Mouse (Mus musculus) heart, embryonic 12.5 days (tissue): ENCODE data around the gene Runx1. TPM values are rescaled to one million over a fixed set of nuclear protein-coding genes. Genes with fewer than 3 reads are reported as not detected.

Experiments
- ATAC-seq: fragments of 200-750 bp; cut with Nextera tagmentation; 2 replicates; pipeline ENCODE4 v1.8.0; 2017; ENCODE audit warnings: moderate TSS enrichment, moderate library complexity; ENCODE audit not compliant: insufficient number of reproducible peaks, low FRiP score
- H3K27ac ChIP-seq: fragments of 300-500 bp; sonication (generic); 2 replicates; pipeline ENCODE4 v1.5.1; 2016; ENCODE audit warnings: mild to moderate bottlenecking, moderate library complexity; ENCODE audit not compliant: poor library complexity, severe bottlenecking
- H3K27me3 ChIP-seq: fragments of 300-500 bp; sonication (generic); replicated peaks from 2 replicates; pipeline ENCODE4 v1.6.1; 2016; ENCODE audit warnings: mild to moderate bottlenecking, moderate library complexity
- H3K36me3 ChIP-seq: fragments of 300-500 bp; sonication (generic); 2 replicates; pipeline ENCODE4 v1.6.1; 2016; ENCODE audit warnings: mild to moderate bottlenecking, moderate library complexity
- H3K4me1 ChIP-seq: fragments of 300-500 bp; sonication (generic); replicated peaks from 2 replicates; pipeline ENCODE4 v1.6.1; 2016; ENCODE audit warnings: mild to moderate bottlenecking
- H3K4me2 ChIP-seq: fragments of 300-500 bp; sonication (generic); 2 replicates; pipeline ENCODE4 v1.6.1; 2016; ENCODE audit warnings: mild to moderate bottlenecking, moderate library complexity
- H3K4me3 ChIP-seq: fragments of 300-500 bp; sonication (generic); 2 replicates; pipeline ENCODE4 v1.5.1; 2016; ENCODE audit warnings: mild to moderate bottlenecking
- H3K9ac ChIP-seq: fragments of 300-500 bp; sonication (generic); 2 replicates; pipeline ENCODE4 v1.6.1; 2016; ENCODE audit warnings: mild to moderate bottlenecking, moderate library complexity
- H3K9me3 ChIP-seq: fragments of 300-500 bp; sonication (generic); replicated peaks from 2 replicates; pipeline ENCODE4 v1.6.1; 2016; ENCODE audit warnings: mild to moderate bottlenecking, moderate library complexity
- whole genome bisulfite sequencing: fragments of 180-500 bp; shearing (Covaris S2); methylation state at CpG from one replicate; pipeline ENCODE4 v1.1.7; 2016; 5-methylcytosine and 5-hydroxymethylcytosine counted together
- polyA plus RNA-seq: library from polyadenylated mRNA; unstranded; fragments of >200 nt; fragmentation: Nextera tagmentation; extraction: Ambion mirVana; gene quantifications from 2 replicates; pipeline ENCODE4 v1.2.1, GENCODE M21; 2016

Runx1 gene
- polyA plus RNA-seq, 1 experiment from 2014 or later, result 1.5 TPM

DNA sequence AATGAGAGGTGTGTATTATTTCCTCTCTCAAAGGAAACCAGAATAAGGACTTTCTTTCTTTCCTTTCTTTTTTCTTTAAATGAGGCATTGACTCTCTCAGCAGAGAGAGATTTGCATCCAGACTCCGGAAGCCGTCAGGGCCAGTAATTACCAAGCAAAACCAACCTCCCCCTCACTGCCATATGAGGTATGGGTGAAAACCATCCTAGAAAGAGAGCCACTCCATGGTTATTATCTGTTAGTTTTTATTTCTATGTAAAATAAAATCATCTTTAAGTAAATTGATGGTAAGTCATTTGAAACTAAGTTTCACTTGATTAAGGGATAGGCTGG is 10.8 kb downstream of the Runx1 start:
- no peak overlapping the region for H3K27ac ChIP-seq
- H3K4me1 ChIP-seq, result peaks cover 6% of the 10 kb centered on the region; the same call in 1 of the 2 replicates
- no peak overlapping the region for H3K4me2 ChIP-seq
- no peak overlapping the region for H3K4me3 ChIP-seq
- ATAC-seq, result no peak
- H3K9me3 ChIP-seq, result no peaks in the 10 kb centered on the region
- WGBS, result 83% methylated on average over 2 of the region's 2 CpGs
- H3K36me3 ChIP-seq, result no peaks in the 10 kb centered on the region
- H3K27me3 ChIP-seq, result peaks cover 64% of the 10 kb centered on the region
- no peak overlapping the region for H3K9ac ChIP-seq

DNA sequence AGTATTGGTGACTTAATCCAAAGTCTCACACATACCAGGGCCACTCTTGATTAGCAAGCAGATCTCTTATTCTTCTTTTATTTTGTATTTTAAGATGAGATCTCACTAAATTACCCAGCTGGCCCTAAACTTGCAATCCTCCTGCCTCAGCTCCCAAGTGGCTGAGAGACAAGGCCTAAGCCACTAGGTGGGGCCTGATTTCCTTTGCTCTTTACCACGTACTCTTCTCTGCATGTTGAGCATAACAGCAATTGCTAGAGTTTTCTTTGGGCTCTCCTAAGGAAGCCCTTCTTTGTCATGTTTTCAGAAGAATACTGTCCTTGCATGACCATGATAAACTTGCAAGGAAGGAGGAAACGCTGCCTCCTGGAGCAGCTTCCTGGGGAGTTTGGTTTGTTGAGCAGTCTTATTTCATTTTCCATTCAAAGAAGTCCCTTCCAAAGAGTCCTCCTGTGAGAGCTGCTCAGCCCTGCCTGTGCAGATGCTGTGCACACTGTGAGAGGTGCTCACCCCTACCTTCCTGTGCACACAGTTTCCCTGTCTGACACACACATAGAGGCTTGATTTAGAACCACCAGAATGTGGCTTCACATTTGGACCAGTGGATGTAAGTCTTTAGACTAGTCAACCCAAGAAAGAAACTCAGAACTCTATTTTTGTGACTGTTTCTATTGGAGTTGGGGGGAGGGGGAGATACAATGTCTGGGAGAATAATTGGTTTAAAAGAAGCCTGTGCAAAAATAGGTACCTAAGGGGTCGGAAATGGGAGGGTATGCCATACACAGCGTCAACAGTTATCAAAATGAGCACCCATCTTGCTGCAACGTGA is 11.4 kb downstream of the Runx1 start:
- no peak overlapping the region for H3K4me3 ChIP-seq
- ATAC-seq, result no peak
- H3K4me2 ChIP-seq, result no peak overlapping the region
- peaks cover 58% of the 10 kb centered on the region for H3K27me3 ChIP-seq
- no peaks in the 10 kb centered on the region for H3K9me3 ChIP-seq
- no peaks in the 10 kb centered on the region for H3K36me3 ChIP-seq
- H3K4me1 ChIP-seq, result peaks cover 8% of the 10 kb centered on the region
- no peak overlapping the region for H3K9ac ChIP-seq
- H3K27ac ChIP-seq, result no peak overlapping the region
- WGBS, result 65% methylated on average over 5 of the region's 5 CpGs

DNA sequence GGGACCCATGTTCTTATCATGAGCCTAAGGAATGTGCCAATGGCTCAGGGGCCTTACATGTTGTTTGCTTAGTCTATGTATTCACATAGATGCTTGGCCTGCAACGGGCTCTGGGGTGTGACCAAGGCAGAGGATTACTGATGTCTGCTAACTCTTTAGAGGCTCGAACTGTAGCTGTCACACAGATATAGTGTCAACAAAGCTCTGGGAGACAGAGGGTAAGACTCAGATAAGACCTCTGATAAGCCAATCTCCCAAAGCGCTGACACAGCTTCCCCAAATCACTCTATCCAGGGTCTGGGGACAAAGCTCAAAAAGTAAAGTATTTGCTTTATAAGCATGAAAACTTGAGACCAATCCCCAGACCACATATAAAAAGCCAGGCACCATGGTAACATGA is 13.5 kb downstream of the Runx1 start:
- H3K27me3 ChIP-seq, result peaks cover 39% of the 10 kb centered on the region
- no peak for ATAC-seq

DNA sequence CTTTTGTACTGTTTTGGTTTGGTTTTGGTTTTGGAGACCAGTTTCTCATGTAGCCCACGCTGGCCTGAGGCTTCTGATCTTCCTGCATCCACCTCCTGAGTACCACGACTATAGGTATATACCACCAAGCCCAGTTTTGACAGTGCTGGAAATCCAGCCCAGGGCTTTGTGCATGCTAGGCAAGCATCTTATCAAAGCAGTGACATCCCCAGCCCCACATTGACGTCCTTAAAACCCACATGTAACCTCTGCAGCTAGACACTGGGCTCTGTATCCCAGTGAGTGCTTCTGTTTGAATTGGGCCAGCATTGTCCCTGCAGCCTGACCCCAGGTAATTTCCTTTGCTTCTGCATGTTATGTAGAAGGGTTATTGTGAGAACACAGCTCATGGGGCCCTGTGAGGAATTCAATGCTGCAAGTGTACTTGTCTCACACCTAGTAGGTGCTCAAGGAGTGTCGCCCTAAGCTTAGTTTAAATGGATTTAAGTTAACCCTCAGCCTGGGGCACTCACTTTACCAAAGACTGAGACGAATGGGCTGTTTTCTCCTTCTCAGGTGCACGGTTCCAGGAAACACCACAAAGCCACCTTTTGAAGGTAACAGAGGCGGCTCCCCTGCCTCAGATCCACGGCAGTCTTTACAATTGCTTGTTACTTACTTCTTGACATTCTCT is 15.2 kb downstream of the Runx1 start:
- H3K4me2 ChIP-seq, result no peak overlapping the region
- H3K27me3 ChIP-seq, result peaks cover 39% of the 10 kb centered on the region
- no peak overlapping the region for H3K27ac ChIP-seq
- no peak overlapping the region for H3K9ac ChIP-seq
- ATAC-seq, result no peak
- H3K4me3 ChIP-seq, result no peak overlapping the region
- WGBS, result 76% methylated on average over 8 of the region's 8 CpGs
- H3K9me3 ChIP-seq, result no peaks in the 10 kb centered on the region
- no peaks in the 10 kb centered on the region for H3K36me3 ChIP-seq
- peaks cover 17% of the 10 kb centered on the region for H3K4me1 ChIP-seq

More for the DNA sequence above, 13.5 kb downstream of the Runx1 start:
- Histone ChIP-seq H3K4me2 (no peak overlapping the region), H3K4me1 (peaks cover 17% of the 10 kb centered on the region), H3K9me3 (no peaks in the 10 kb centered on the region), H3K27ac (no peak overlapping the region), H3K4me3 (no peak overlapping the region), H3K9ac (no peak overlapping the region), H3K36me3 (no peaks in the 10 kb centered on the region)
- WGBS, result 22% methylated on average over 3 of the region's 3 CpGs

DNA sequence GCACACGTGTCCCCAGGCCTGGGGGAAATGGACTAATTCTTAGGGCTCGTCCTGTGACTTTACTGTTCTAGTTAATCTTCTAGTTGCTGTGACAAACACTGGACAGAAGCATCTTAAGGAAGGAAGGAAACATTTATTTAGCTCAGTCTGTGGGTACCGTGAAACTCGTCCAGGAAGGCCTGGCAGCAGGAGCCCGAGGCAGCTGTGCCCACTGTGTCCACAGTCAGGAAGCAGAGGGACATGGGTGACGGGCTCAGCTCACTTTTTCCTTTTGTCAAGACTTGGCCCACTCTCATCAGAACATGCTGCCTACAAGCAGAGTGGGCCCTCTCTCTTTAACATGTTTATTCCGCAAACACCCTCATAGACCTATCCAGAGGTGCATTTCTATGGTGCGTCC is 18.2 kb downstream of the Runx1 start:
- H3K9ac ChIP-seq, result no peak overlapping the region
- H3K4me1 ChIP-seq, result peaks cover 17% of the 10 kb centered on the region
- no peak overlapping the region for H3K4me3 ChIP-seq
- ATAC-seq, result no peak
- H3K36me3 ChIP-seq, result no peaks in the 10 kb centered on the region
- peaks cover 44% of the 10 kb centered on the region for H3K27me3 ChIP-seq
- 85% methylated on average over 8 of the region's 8 CpGs for WGBS
- no peak overlapping the region for H3K4me2 ChIP-seq
- no peak overlapping the region for H3K27ac ChIP-seq
- H3K9me3 ChIP-seq, result no peaks in the 10 kb centered on the region

DNA sequence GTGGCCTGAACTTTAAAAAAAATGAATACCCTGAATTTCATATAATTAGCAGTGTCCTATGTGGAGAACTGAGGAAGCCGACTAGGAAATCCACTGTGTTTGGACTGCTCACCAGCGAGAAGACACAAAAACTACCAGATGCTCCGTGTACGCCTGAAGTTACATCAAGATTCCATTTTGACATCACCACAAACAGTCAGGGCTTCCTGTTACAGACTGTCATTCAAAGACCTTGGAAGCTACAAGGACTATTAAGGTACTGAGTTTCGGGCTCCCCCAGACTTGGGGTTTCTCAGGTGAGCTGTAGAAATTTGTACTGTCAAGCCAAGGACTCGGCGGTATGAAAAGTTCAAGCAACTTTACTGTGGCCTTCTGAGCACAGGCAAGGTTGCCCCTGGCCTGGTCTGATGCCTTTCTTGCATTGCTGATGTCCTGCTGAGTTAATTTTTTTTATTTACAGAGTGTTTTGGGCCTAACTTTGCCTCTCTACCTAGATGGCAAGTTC is 22.8 kb downstream of the Runx1 start:
- peaks cover 60% of the 10 kb centered on the region for H3K27me3 ChIP-seq
- H3K9ac ChIP-seq, result no peak overlapping the region
- H3K4me3 ChIP-seq, result no peak overlapping the region
- no peaks in the 10 kb centered on the region for H3K9me3 ChIP-seq
- H3K27ac ChIP-seq, result no peak overlapping the region
- no peaks in the 10 kb centered on the region for H3K36me3 ChIP-seq
- no peak for ATAC-seq
- H3K4me1 ChIP-seq, result peaks cover 9% of the 10 kb centered on the region
- H3K4me2 ChIP-seq, result no peak overlapping the region
- WGBS, result 84% methylated on average over 7 of the region's 7 CpGs

- ATAC-seq, result peak; percentile 63; the same call in 1 of the 2 replicates
Measured at GRCm38 (mm10) chr16:92801567-92801966, 24.4 kb downstream of the Runx1 start.

GRCm38 (mm10) chr16:92800845-92801244 is 25.1 kb downstream of the Runx1 start:
- Histone ChIP-seq H3K4me3 (no peak overlapping the region), H3K4me2 (no peak overlapping the region), H3K27me3 (peaks cover 44% of the 10 kb centered on the region), H3K4me1 (peaks cover 9% of the 10 kb centered on the region), H3K27ac (no peak overlapping the region), H3K9me3 (no peaks in the 10 kb centered on the region), H3K9ac (no peak overlapping the region), H3K36me3 (no peaks in the 10 kb centered on the region)
- no peak for ATAC-seq
- 70% methylated on average over 5 of the region's 5 CpGs for WGBS

More at GRCm38 (mm10) chr16:92801567-92801966, 24.4 kb downstream of the Runx1 start:
- H3K27ac ChIP-seq, result no peak overlapping the region
- H3K9me3 ChIP-seq, result no peaks in the 10 kb centered on the region
- no peak overlapping the region for H3K4me3 ChIP-seq
- peaks cover 50% of the 10 kb centered on the region for H3K27me3 ChIP-seq
- H3K4me1 ChIP-seq, result peaks cover 9% of the 10 kb centered on the region
- no peak overlapping the region for H3K4me2 ChIP-seq
- 0 out of 2 replicates have a peak overlapping the region, but pooled peaks have one; percentile 4 for H3K9ac ChIP-seq
- no peaks in the 10 kb centered on the region for H3K36me3 ChIP-seq
- WGBS, result 20% methylated on average over 12 of the region's 12 CpGs

DNA sequence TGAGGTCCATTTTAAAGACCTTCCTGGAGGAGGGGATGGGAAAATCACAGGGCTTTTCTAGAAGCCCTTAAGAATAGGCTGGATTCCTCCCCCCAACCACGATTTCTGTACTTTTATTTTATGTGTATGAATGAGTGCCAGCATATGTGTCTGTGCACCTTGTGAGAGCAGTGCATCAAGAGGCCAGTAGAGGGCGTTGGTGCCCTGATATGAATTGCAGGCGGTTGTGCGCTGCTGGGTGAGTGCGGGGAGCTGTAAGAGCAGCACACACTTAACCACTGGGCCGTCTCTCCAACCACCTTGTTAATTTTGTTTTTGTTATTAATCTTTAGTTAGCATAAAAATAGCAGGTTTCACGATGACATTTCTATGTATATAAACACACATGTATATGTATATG is 26.0 kb downstream of the Runx1 start:
- H3K4me1 ChIP-seq, result peaks cover 9% of the 10 kb centered on the region
- no peak overlapping the region for H3K4me3 ChIP-seq
- 90% methylated on average over 7 of the region's 7 CpGs for WGBS
- H3K36me3 ChIP-seq, result no peaks in the 10 kb centered on the region
- no peak overlapping the region for H3K27ac ChIP-seq
- no peaks in the 10 kb centered on the region for H3K9me3 ChIP-seq
- H3K4me2 ChIP-seq, result no peak overlapping the region
- H3K27me3 ChIP-seq, result peaks cover 53% of the 10 kb centered on the region
- no peak overlapping the region for H3K9ac ChIP-seq
- ATAC-seq, result no peak

- Histone ChIP-seq H3K4me1 (no peaks in the 10 kb centered on the region), H3K27me3 (peaks cover 22% of the 10 kb centered on the region), H3K4me2 (no peak overlapping the region), H3K27ac (no peak overlapping the region), H3K9ac (no peak overlapping the region), H3K4me3 (no peak overlapping the region), H3K9me3 (no peaks in the 10 kb centered on the region), H3K36me3 (no peaks in the 10 kb centered on the region)
- ATAC-seq, result no peak
- WGBS, result 51% methylated on average over 6 of the region's 6 CpGs
Measured at GRCm38 (mm10) chr16:92794197-92794596, 31.8 kb downstream of the Runx1 start.

DNA sequence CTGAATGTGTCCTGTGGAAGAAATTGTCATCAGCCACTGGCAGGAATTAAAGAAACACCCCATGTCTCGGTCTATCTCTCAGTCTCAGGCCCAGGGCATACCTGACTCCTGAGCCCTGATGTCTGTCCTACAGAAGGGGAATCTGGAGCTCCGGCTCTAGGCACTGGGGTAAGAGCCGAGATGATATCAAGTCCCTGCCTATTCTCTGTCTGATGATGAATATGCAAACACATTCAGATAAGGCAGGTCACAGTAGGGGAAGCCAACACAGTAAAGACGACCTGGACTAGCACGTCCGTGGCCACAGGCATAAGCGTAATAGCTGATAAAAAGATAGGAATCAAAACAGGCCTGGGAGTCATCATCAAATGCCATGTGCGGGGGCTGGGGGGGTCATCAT is 32.2 kb downstream of the Runx1 start:
- Histone ChIP-seq H3K36me3 (no peaks in the 10 kb centered on the region), H3K9me3 (no peaks in the 10 kb centered on the region), H3K27ac (no peak overlapping the region), H3K4me1 (no peaks in the 10 kb centered on the region), H3K9ac (no peak overlapping the region), H3K27me3 (peaks cover 18% of the 10 kb centered on the region), H3K4me3 (no peak overlapping the region), H3K4me2 (no peak overlapping the region)
- ATAC-seq, result no peak
- 60% methylated on average over 8 of the region's 8 CpGs for WGBS
